In the genomic region with DNA sequence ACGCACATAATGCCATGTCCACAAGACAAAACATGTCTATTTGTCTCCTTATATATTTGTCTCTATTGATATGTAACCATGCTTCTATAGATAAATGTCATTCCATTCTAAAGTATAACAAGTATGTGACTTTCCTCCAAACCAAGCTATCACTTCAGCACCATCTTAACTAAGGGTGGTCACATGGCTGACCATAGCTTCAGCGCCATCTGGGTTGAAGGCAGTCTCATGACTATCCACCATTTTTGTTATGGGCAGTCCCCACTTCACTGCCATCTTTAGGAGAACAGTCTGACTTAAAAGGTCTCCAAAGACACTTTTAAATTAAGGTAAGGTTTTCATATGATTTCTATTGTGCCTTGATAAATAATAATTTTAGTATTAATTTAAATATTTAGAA, we compare ENCODE assay signal across 11 mouse cellular contexts.
"Had no signal": no experiment of that assay in that cellular context is flagged by ENCODE, and none has a peak within 500 bp of the region (broad histone marks: within the 10 kb centered on the region; RNA-seq: fewer than 3 reads in every experiment).

No protein-coding gene starts in this region.

- DNase-seq: gastrocnemius, postnatal 14 days; heart, adult 18-20 months; heart, postnatal 10 days; heart, postnatal 4 days; kidney, adult 18-20 months; kidney, adult 8-10 months; kidney, postnatal 10 days; kidney, postnatal 25 days; kidney, postnatal 4 days; liver; liver, embryonic 13.5 days had no signal
